Mouse (Mus musculus): ENCODE data around the gene Mpp1. TPM values are rescaled to one million over a fixed set of nuclear protein-coding genes. Genes with fewer than 3 reads are reported as not detected.
"Not testable (repeated sequence)": the region's sequence is repeated elsewhere in the genome, so short reads cannot be mapped to it uniquely, and the experiment has no call there.

The Mpp1 gene
- polyA plus RNA-seq (2014; fragmentation: Nextera tagmentation; extraction: Ambion mirVana) = 12.9 and 20.4 TPM in 2 replicates

DNA sequence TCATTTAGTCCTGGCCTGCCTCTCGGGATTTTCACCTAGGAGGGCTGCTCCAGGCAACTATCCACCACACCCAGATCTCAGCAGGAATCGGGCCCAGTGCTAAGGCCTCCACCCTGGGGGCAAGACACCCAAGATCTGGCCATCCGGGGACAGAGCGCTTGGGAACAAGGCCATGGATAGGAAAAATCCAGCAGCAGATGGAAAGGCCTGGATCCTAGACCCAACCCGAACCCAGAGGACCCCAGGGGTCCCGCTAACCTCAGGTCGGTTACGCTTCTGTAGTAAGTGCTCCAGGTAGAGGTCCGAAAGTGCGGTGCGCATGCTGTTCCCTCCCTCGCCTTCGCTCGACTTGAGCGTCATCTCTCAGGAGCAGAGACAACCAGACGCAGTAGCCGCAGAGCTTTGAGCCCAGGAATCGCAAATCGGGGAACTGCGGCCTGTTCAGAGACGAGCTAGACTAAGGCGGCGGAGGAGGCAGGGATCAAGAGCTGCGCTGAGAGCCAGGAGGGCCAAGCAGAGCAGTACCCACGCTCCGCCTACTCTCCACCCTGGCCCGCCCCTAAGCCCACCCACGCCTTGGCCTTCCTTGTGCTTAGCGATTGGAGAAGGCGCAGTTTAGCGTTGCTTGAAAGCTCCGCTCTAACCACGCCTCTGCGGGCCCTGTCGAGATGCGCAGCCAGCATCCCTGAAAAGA, at the start of gene Mpp1:
Gene Mpp1, minus strand, starts transcription at position 550 of the 694 bp plus-strand sequence.
- DNase-seq = peak; percentile 85
- WGBS = 17% methylated on average over 36 of the region's 36 CpGs
- no peaks in the 10 kb centered on the region for H3K4me1 ChIP-seq (ENCODE audit: control insufficient read depth, insufficient read depth, low read length)
- no peak within 1 kb of the TSS for H3K27ac ChIP-seq (replicated peaks; ENCODE audit: low read depth, low read length)
- H3K4me2 ChIP-seq (ENCODE audit: low read length) = peak within 1 kb of the TSS; percentile 56
- H3K36me3 ChIP-seq (ENCODE audit: control insufficient read depth, insufficient read depth, low read length) = no peaks in the 10 kb centered on the region
- no peaks in the 10 kb centered on the region for H3K27me3 ChIP-seq (ENCODE audit: control insufficient read depth, insufficient read depth, low read length)
- peak within 1 kb of the TSS; percentile 56; the same call in 1 of the 2 replicates for H3K9ac ChIP-seq (replicated peaks; ENCODE audit: low read length)
- peak within 1 kb of the TSS; percentile 43 for H3K4me3 ChIP-seq (replicated peaks; ENCODE audit: low read depth, low read length)
- ATAC-seq (ENCODE audit: low FRiP score, low TSS enrichment) = peak; percentile 98
- no peaks in the 10 kb centered on the region for H3K9me3 ChIP-seq (ENCODE audit: control insufficient read depth, low read length)

DNA sequence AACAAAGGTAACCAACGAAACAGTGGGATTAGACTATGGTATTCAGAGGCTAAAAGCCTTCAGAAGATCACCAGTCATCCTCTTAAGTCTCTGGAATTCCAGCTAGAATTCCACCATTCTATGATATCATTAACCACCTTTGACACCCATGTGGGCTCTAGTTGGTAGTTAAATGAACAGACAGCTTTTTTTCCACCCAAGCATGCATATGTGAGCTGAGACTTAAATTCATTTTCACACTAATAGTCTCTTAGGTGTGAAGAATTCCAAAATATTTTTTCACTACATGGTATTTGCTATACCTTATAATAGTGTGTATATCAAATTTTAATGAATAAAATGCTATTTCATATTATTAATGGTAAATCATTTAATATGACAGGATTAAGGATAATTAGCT, 32.9 kb upstream of the Mpp1 start, which contains the start of gene Smim9:
Gene Smim9, minus strand, starts transcription at position 101 of the 400 bp plus-strand sequence.
- no peak for ATAC-seq (ENCODE audit: low FRiP score, low TSS enrichment)
- Histone ChIP-seq H3K4me2 (ENCODE audit: low read length) (no peak within 1 kb of the TSS), H3K4me1 (ENCODE audit: control insufficient read depth, insufficient read depth, low read length) (no peaks in the 10 kb centered on the region), H3K27me3 (ENCODE audit: control insufficient read depth, insufficient read depth, low read length) (no peaks in the 10 kb centered on the region), H3K36me3 (ENCODE audit: control insufficient read depth, insufficient read depth, low read length) (no peaks in the 10 kb centered on the region), H3K9ac (replicated peaks; ENCODE audit: low read length) (no peak within 1 kb of the TSS), H3K4me3 (replicated peaks; ENCODE audit: low read depth, low read length) (no peak within 1 kb of the TSS), H3K9me3 (ENCODE audit: control insufficient read depth, low read length) (no peaks in the 10 kb centered on the region), H3K27ac (replicated peaks; ENCODE audit: low read depth, low read length) (no peak within 1 kb of the TSS)
- DNase-seq = no peak
- 78% methylated on average over 1 of the region's 1 CpGs for WGBS

DNA sequence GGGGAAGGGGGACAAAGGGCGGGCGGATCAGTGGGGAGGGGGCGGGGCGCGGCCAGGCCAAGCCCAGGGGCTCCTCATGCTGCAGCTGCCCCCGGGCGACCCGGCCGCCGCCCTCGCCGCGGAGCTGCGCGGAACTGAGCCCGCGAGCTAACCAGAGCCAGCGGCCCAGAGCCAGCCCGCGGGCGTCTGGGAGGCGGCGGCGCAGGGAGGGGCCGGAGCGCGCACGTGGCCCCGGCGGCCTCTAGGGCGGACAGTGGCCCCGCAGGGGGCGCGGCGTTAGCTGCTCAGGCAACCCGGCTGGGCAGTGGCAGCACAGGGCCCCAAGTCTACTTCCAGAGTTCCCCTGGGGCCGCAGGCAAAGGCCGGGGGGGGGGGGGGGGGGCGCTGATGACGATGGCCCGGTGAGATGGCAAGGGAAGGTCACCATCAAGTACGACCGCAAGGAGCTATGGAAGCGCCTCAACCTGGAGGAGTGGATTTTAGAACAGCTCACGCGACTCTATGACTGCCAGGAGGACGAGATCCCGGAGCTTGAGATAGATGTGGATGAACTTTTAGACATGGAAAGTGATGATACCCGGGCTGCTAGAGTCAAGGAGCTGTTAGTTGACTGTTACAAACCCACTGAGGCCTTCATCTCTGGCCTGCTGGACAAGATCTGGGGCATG, 24.9 kb upstream of the Mpp1 start:
- Histone ChIP-seq H3K9ac (replicated peaks; ENCODE audit: low read length) (no peak overlapping the region; the same call in 1 of the 2 replicates), H3K4me3 (replicated peaks; ENCODE audit: low read depth, low read length) (peak overlapping the region; percentile 37), H3K36me3 (ENCODE audit: control insufficient read depth, insufficient read depth, low read length) (no peaks in the 10 kb centered on the region), H3K27me3 (ENCODE audit: control insufficient read depth, insufficient read depth, low read length) (no peaks in the 10 kb centered on the region), H3K27ac (replicated peaks; ENCODE audit: low read depth, low read length) (no peak overlapping the region), H3K4me2 (ENCODE audit: low read length) (peak overlapping the region; percentile 61), H3K4me1 (ENCODE audit: control insufficient read depth, insufficient read depth, low read length) (no peaks in the 10 kb centered on the region), H3K9me3 (ENCODE audit: control insufficient read depth, low read length) (no peaks in the 10 kb centered on the region)
- ATAC-seq (ENCODE audit: low FRiP score, low TSS enrichment) = peak; percentile 58
- DNase-seq = peak; percentile 55
- WGBS = 26% methylated on average over 30 of the region's 49 CpGs

DNA sequence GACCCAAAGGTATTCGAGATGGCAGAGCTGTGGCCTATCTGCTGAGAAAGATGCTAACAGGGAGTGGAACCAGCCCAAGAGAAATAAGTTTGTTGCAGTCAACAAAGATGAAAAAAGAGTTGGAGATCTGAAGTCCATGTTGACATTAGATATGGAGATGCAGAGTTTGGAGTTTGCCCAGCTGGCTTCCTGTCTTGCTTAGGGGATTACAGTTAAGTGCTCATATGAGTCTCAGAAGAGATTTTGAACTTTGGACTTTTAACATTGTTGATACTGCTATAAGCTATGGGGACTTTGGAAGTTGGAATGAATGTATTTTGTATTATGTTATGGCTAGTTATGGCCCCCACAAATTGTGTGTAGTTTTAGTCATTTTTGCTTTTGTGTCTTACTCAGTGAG, 21.4 kb upstream of the Mpp1 start:
- WGBS = 50% methylated on average over 1 of the region's 1 CpGs
- DNase-seq (no peak), ATAC-seq (ENCODE audit: low FRiP score, low TSS enrichment) (no peak)
- H3K4me3 ChIP-seq (replicated peaks; ENCODE audit: low read depth, low read length) = no peak overlapping the region
- no peaks in the 10 kb centered on the region for H3K4me1 ChIP-seq (ENCODE audit: control insufficient read depth, insufficient read depth, low read length)
- no peaks in the 10 kb centered on the region for H3K36me3 ChIP-seq (ENCODE audit: control insufficient read depth, insufficient read depth, low read length)
- H3K27me3 ChIP-seq (ENCODE audit: control insufficient read depth, insufficient read depth, low read length) = no peaks in the 10 kb centered on the region
- no peak overlapping the region for H3K4me2 ChIP-seq (ENCODE audit: low read length)
- no peaks in the 10 kb centered on the region for H3K9me3 ChIP-seq (ENCODE audit: control insufficient read depth, low read length)
- H3K27ac ChIP-seq (replicated peaks; ENCODE audit: low read depth, low read length) = no peak overlapping the region
- H3K9ac ChIP-seq (replicated peaks; ENCODE audit: low read length) = no peak overlapping the region

DNA sequence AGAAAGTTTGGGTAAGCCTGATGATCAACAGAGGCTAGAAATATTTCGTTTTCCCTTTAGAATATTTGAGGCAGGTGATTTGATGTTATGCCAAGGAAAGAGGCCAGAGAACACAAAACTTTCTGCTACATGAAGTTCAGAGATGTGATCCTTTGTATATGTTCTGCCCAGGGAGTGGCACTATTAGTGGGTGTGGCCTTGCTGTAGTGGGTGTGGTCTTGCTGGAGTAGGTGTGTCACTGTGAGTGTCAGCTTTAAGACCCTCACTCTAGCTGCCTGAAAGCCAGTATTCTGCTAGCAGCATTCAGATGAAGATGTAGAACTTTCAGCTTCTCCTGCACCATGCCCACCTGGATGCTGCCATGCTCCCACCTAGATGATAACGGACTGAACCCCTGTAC, 19.5 kb upstream of the Mpp1 start:
- H3K4me2 ChIP-seq (ENCODE audit: low read length) = no peak overlapping the region
- WGBS = 73% methylated on average over 2 of the region's 2 CpGs
- DNase-seq (no peak), ATAC-seq (ENCODE audit: low FRiP score, low TSS enrichment) (no peak)
- no peak overlapping the region for H3K27ac ChIP-seq (replicated peaks; ENCODE audit: low read depth, low read length)
- no peak overlapping the region for H3K9ac ChIP-seq (replicated peaks; ENCODE audit: low read length)
- no peaks in the 10 kb centered on the region for H3K27me3 ChIP-seq (ENCODE audit: control insufficient read depth, insufficient read depth, low read length)
- no peaks in the 10 kb centered on the region for H3K4me1 ChIP-seq (ENCODE audit: control insufficient read depth, insufficient read depth, low read length)
- H3K36me3 ChIP-seq (ENCODE audit: control insufficient read depth, insufficient read depth, low read length) = no peaks in the 10 kb centered on the region
- H3K4me3 ChIP-seq (replicated peaks; ENCODE audit: low read depth, low read length) = no peak overlapping the region
- no peaks in the 10 kb centered on the region for H3K9me3 ChIP-seq (ENCODE audit: control insufficient read depth, low read length)

DNA sequence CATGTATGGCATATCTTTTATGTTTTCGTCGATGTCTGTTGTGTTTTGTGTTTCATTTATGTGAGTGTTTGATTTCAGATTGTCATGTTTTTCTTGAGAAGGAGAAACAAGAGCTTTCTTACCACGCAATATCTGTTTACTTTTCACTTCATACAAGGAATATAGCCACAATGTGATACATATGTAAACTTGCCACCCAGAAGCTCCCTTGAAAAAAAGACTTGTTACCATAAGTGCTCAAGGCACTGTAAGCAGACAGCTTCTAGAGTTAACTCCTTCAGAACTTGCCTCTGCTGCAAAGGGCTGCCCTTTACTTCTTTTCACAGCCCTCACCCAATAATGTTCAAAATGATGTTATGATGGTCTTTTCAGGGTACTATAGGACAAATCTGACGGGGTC, 17.6 kb upstream of the Mpp1 start:
- Histone ChIP-seq H3K4me2 (ENCODE audit: low read length) (no peak overlapping the region), H3K9ac (replicated peaks; ENCODE audit: low read length) (no peak overlapping the region), H3K27me3 (ENCODE audit: control insufficient read depth, insufficient read depth, low read length) (no peaks in the 10 kb centered on the region), H3K4me1 (ENCODE audit: control insufficient read depth, insufficient read depth, low read length) (no peaks in the 10 kb centered on the region), H3K36me3 (ENCODE audit: control insufficient read depth, insufficient read depth, low read length) (no peaks in the 10 kb centered on the region), H3K4me3 (replicated peaks; ENCODE audit: low read depth, low read length) (no peak overlapping the region), H3K27ac (replicated peaks; ENCODE audit: low read depth, low read length) (no peak overlapping the region), H3K9me3 (ENCODE audit: control insufficient read depth, low read length) (no peaks in the 10 kb centered on the region)
- WGBS = 82% methylated on average over 4 of the region's 4 CpGs
- ATAC-seq (ENCODE audit: low FRiP score, low TSS enrichment) (no peak), DNase-seq (no peak)

DNA sequence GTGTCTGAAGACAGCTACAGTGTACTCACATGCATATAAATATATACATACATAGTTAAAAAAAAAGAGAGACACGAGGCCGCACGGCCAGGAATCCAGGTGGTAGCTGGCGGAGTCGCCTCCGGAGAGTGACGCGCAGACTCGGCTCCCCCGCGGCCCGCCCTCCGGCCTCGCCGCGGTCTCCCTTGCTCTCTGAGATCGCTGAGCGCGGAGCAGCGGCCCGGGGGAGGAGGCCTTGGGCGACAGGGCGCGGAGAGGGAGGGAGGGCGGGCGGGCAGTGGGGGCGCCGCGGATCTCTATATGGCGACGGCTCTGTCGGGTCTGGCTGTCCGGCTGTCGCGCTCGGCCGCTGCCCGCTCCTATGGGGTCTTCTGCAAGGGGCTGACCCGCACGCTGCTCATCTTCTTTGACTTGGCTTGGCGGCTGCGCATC, 12.3 kb upstream of the Mpp1 start:
- H3K4me3 ChIP-seq (replicated peaks; ENCODE audit: low read depth, low read length) = peak overlapping the region; percentile 30
- not testable (repeated sequence) for H3K9me3 ChIP-seq (ENCODE audit: control insufficient read depth, low read length); H3K9ac ChIP-seq (replicated peaks; ENCODE audit: low read length); H3K36me3 ChIP-seq (ENCODE audit: control insufficient read depth, insufficient read depth, low read length); H3K4me1 ChIP-seq (ENCODE audit: control insufficient read depth, insufficient read depth, low read length); H3K27ac ChIP-seq (replicated peaks; ENCODE audit: low read depth, low read length); H3K27me3 ChIP-seq (ENCODE audit: control insufficient read depth, insufficient read depth, low read length); ATAC-seq (ENCODE audit: low FRiP score, low TSS enrichment)
- H3K4me2 ChIP-seq (ENCODE audit: low read length) = peak overlapping the region; percentile 51
- 24% methylated on average over 31 of the region's 42 CpGs for WGBS
- peak; percentile 48 for DNase-seq

DNA sequence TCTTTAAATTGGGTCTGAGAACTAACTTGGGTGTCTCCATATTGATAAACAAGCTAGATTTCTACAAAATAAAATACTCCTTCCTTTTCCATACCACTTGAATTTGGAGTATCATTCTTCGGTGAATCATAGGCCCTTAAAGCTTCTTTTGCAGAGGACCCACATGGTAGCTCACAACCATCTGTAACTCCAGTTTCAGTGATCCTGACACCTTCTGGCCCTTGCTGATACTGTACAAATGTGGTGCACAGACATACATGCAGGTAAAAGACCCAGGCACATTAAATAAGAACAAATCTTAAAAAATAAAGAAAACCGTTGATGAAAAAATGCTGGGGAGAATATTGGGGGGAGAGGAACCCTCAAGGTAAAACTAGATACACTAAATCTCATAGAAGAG, 7.4 kb upstream of the Mpp1 start:
- Histone ChIP-seq H3K4me3 (replicated peaks; ENCODE audit: low read depth, low read length) (no peak overlapping the region), H3K27me3 (ENCODE audit: control insufficient read depth, insufficient read depth, low read length) (no peaks in the 10 kb centered on the region), H3K4me2 (ENCODE audit: low read length) (no peak overlapping the region), H3K4me1 (ENCODE audit: control insufficient read depth, insufficient read depth, low read length) (no peaks in the 10 kb centered on the region), H3K36me3 (ENCODE audit: control insufficient read depth, insufficient read depth, low read length) (no peaks in the 10 kb centered on the region), H3K27ac (replicated peaks; ENCODE audit: low read depth, low read length) (no peak overlapping the region), H3K9me3 (ENCODE audit: control insufficient read depth, low read length) (no peaks in the 10 kb centered on the region), H3K9ac (replicated peaks; ENCODE audit: low read length) (no peak overlapping the region)
- no peak for ATAC-seq (ENCODE audit: low FRiP score, low TSS enrichment)
- 91% methylated on average over 2 of the region's 2 CpGs for WGBS
- no peak for DNase-seq

DNA sequence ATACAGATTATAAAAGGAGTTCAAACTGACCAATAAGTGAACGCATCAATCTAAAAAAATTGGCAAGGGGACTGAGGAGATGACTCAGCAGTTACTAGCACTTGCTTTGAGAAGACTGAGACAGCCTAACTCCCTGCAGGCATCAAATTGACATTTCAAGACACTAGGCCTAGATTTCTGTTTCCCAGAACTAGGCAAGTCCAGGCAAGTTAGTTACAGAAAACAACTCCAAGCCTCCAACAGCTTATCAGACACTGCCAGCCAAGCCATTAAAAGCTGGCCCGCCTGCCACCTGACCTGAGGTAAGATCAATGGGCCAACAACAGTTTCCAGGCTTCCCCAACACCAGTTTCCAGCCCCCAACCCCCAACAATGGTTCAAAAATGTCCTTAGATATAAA, 6.9 kb upstream of the Mpp1 start:
- Histone ChIP-seq H3K4me1 (ENCODE audit: control insufficient read depth, insufficient read depth, low read length) (no peaks in the 10 kb centered on the region), H3K36me3 (ENCODE audit: control insufficient read depth, insufficient read depth, low read length) (no peaks in the 10 kb centered on the region), H3K9me3 (ENCODE audit: control insufficient read depth, low read length) (no peaks in the 10 kb centered on the region), H3K4me2 (ENCODE audit: low read length) (no peak overlapping the region), H3K4me3 (replicated peaks; ENCODE audit: low read depth, low read length) (no peak overlapping the region), H3K27me3 (ENCODE audit: control insufficient read depth, insufficient read depth, low read length) (no peaks in the 10 kb centered on the region), H3K9ac (replicated peaks; ENCODE audit: low read length) (no peak overlapping the region), H3K27ac (replicated peaks; ENCODE audit: low read depth, low read length) (no peak overlapping the region)
- DNase-seq (no peak), ATAC-seq (ENCODE audit: low FRiP score, low TSS enrichment) (no peak)
- WGBS = 83% methylated on average over 2 of the region's 2 CpGs
